Mouse (Mus musculus) testis, adult 2 months (tissue): Measurements from ENCODE around the gene Lpin3.

ENCODE experiments used
- CTCF ChIP-seq: fragments of 200-500 bp; IDR thresholded peaks from 2 replicates; pipeline ENCODE4 v1.5.1; 2012; ENCODE audit warnings: low read depth, mild to moderate bottlenecking, inconsistent platforms, low read length, moderate library complexity; ENCODE audit not compliant: control insufficient read depth, insufficient read depth, insufficient replicate concordance
- POLR2A ChIP-seq: fragments of 200-500 bp; IDR thresholded peaks from 2 replicates; pipeline ENCODE4 v1.6.1; 2012; ENCODE audit warnings: low read depth, mild to moderate bottlenecking, inconsistent platforms, low read length, moderate library complexity; ENCODE audit not compliant: control insufficient read depth

GRCm38 (mm10) chr2:160953131-160953873 lies 72.8 kb downstream of the Lpin3 start:
- TF ChIP-seq CTCF (no peak), POLR2A (no peak)
